Mouse (Mus musculus): ENCODE data around the gene Plekho1. TPM values are rescaled to one million over a fixed set of nuclear protein-coding genes. Genes with fewer than 3 reads are reported as not detected.

Plekho1 gene
- polyA plus RNA-seq, 1 experiment from 2014 or later, result 72.8 TPM

GRCm38 (mm10) chr3:96017461-96017860, 21.7 kb upstream of the Plekho1 start:
- 80% methylated on average over 5 of the region's 5 CpGs for WGBS
- H3K36me3 ChIP-seq (ENCODE audit: control insufficient read depth, insufficient read depth, low read length), result no peaks in the 10 kb centered on the region; the same call in 1 of the 2 replicates
- DNase-seq (ENCODE audit: low spot score) (no peak), ATAC-seq (ENCODE audit: insufficient read depth, low FRiP score, low TSS enrichment) (no peak)
- H3K4me3 ChIP-seq (ENCODE audit: low read depth, low read length), result no peak overlapping the region
- no peaks in the 10 kb centered on the region for H3K4me1 ChIP-seq (ENCODE audit: control insufficient read depth, insufficient read depth, low read length)
- H3K4me2 ChIP-seq (ENCODE audit: low read depth), result no peak overlapping the region
- H3K27ac ChIP-seq (ENCODE audit: low read depth, low read length), result no peak overlapping the region
- no peaks in the 10 kb centered on the region for H3K9me3 ChIP-seq (ENCODE audit: control insufficient read depth, low read length)
- H3K27me3 ChIP-seq (ENCODE audit: control insufficient read depth, insufficient read depth, low read length), result no peaks in the 10 kb centered on the region
- H3K9ac ChIP-seq (ENCODE audit: low read length), result no peak overlapping the region

GRCm38 (mm10) chr3:96016257-96016889, 20.6 kb upstream of the Plekho1 start:
- Histone ChIP-seq H3K27ac (ENCODE audit: low read depth, low read length) (no peak overlapping the region), H3K9ac (ENCODE audit: low read length) (no peak overlapping the region), H3K9me3 (ENCODE audit: control insufficient read depth, low read length) (no peaks in the 10 kb centered on the region), H3K4me1 (ENCODE audit: control insufficient read depth, insufficient read depth, low read length) (no peaks in the 10 kb centered on the region), H3K27me3 (ENCODE audit: control insufficient read depth, insufficient read depth, low read length) (no peaks in the 10 kb centered on the region), H3K4me2 (ENCODE audit: low read depth) (no peak overlapping the region), H3K4me3 (ENCODE audit: low read depth, low read length) (no peak overlapping the region), H3K36me3 (ENCODE audit: control insufficient read depth, insufficient read depth, low read length) (no peaks in the 10 kb centered on the region; the same call in 1 of the 2 replicates)
- ATAC-seq (ENCODE audit: insufficient read depth, low FRiP score, low TSS enrichment) (no peak), DNase-seq (ENCODE audit: low spot score) (no peak)
- 88% methylated on average over 2 of the region's 2 CpGs for WGBS

- DNase-seq (ENCODE audit: low spot score) (no peak), ATAC-seq (ENCODE audit: insufficient read depth, low FRiP score, low TSS enrichment) (no peak)
- Histone ChIP-seq H3K4me1 (ENCODE audit: control insufficient read depth, insufficient read depth, low read length) (no peaks in the 10 kb centered on the region), H3K27me3 (ENCODE audit: control insufficient read depth, insufficient read depth, low read length) (no peaks in the 10 kb centered on the region), H3K36me3 (ENCODE audit: control insufficient read depth, insufficient read depth, low read length) (no peaks in the 10 kb centered on the region; the same call in 1 of the 2 replicates), H3K9me3 (ENCODE audit: control insufficient read depth, low read length) (no peaks in the 10 kb centered on the region), H3K27ac (ENCODE audit: low read depth, low read length) (no peak overlapping the region), H3K4me3 (ENCODE audit: low read depth, low read length) (no peak overlapping the region), H3K4me2 (ENCODE audit: low read depth) (no peak overlapping the region), H3K9ac (ENCODE audit: low read length) (no peak overlapping the region)
- 82% methylated on average over 2 of the region's 2 CpGs for WGBS
Measured at GRCm38 (mm10) chr3:96015681-96016080, 19.9 kb upstream of the Plekho1 start.

- no peaks in the 10 kb centered on the region for H3K9me3 ChIP-seq (ENCODE audit: control insufficient read depth, low read length)
- H3K27ac ChIP-seq (ENCODE audit: low read depth, low read length), result no peak overlapping the region
- DNase-seq (ENCODE audit: low spot score) (no peak), ATAC-seq (ENCODE audit: insufficient read depth, low FRiP score, low TSS enrichment) (no peak)
- no peaks in the 10 kb centered on the region for H3K36me3 ChIP-seq (ENCODE audit: control insufficient read depth, insufficient read depth, low read length)
- H3K4me2 ChIP-seq (ENCODE audit: low read depth), result no peak overlapping the region
- no peak overlapping the region for H3K9ac ChIP-seq (ENCODE audit: low read length)
- H3K4me1 ChIP-seq (ENCODE audit: control insufficient read depth, insufficient read depth, low read length), result no peaks in the 10 kb centered on the region
- H3K27me3 ChIP-seq (ENCODE audit: control insufficient read depth, insufficient read depth, low read length), result no peaks in the 10 kb centered on the region
- 79% methylated on average over 5 of the region's 5 CpGs for WGBS
- no peak overlapping the region for H3K4me3 ChIP-seq (ENCODE audit: low read depth, low read length)
Measured at GRCm38 (mm10) chr3:96012805-96013204, 17.0 kb upstream of the Plekho1 start.

DNA sequence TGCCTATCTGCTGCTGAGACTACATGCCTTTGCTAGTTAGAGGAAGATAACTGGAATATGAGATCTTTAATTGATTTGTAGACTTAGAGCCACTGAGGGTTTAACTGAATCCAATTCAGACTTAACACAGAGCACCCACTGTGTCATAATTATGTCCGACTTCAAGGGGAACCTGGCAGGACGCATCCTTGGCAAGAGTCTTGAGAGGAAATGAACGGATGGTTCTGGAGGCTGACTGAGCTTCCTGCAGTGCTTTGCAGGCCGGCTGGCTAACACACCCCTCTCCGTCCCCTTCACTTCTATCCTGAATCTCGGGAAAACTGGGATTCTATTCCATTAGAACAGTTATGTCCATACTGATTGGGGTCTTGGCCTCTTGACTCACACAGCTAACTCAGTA, 12.7 kb upstream of the Plekho1 start:
- H3K9me3 ChIP-seq (ENCODE audit: control insufficient read depth, low read length), result no peaks in the 10 kb centered on the region
- H3K27me3 ChIP-seq (ENCODE audit: control insufficient read depth, insufficient read depth, low read length), result no peaks in the 10 kb centered on the region
- DNase-seq (ENCODE audit: low spot score), result no peak
- H3K36me3 ChIP-seq (ENCODE audit: control insufficient read depth, insufficient read depth, low read length), result no peaks in the 10 kb centered on the region
- H3K27ac ChIP-seq (ENCODE audit: low read depth, low read length), result no peak overlapping the region
- H3K4me3 ChIP-seq (ENCODE audit: low read depth, low read length), result no peak overlapping the region
- no peak overlapping the region for H3K9ac ChIP-seq (ENCODE audit: low read length)
- WGBS, result 82% methylated on average over 6 of the region's 6 CpGs
- H3K4me1 ChIP-seq (ENCODE audit: control insufficient read depth, insufficient read depth, low read length), result no peaks in the 10 kb centered on the region
- no peak overlapping the region for H3K4me2 ChIP-seq (ENCODE audit: low read depth)
- no peak for ATAC-seq (ENCODE audit: insufficient read depth, low FRiP score, low TSS enrichment)

DNA sequence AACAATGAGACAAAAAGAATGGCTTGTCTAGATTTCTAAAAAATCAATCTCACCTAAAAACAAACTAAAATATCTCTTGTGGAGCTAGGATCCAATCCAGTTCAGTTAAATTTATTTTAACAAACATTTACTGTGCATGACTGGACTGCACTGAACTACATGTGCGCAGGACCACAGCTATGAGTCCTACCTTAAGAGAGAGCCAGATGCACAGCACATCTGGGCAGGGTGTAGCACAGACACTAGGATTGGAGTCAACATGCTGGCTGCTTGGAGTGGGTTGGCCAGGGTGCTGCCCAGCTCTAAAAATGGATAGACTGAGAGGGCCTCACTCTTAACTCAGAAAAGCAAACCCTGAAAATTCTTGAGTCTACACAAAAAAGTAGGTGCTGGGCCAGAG, 5.8 kb upstream of the Plekho1 start:
- H3K9ac ChIP-seq (ENCODE audit: low read length), result no peak overlapping the region
- no peaks in the 10 kb centered on the region for H3K9me3 ChIP-seq (ENCODE audit: control insufficient read depth, low read length)
- no peak overlapping the region for H3K4me2 ChIP-seq (ENCODE audit: low read depth)
- peaks cover 9% of the 10 kb centered on the region for H3K4me1 ChIP-seq (ENCODE audit: control insufficient read depth, insufficient read depth, low read length)
- 100% methylated on average over 1 of the region's 1 CpGs for WGBS
- H3K27me3 ChIP-seq (ENCODE audit: control insufficient read depth, insufficient read depth, low read length), result no peaks in the 10 kb centered on the region
- no peak for DNase-seq (ENCODE audit: low spot score)
- H3K4me3 ChIP-seq (ENCODE audit: low read depth, low read length), result no peak overlapping the region
- H3K27ac ChIP-seq (ENCODE audit: low read depth, low read length), result no peak overlapping the region
- no peak for ATAC-seq (ENCODE audit: insufficient read depth, low FRiP score, low TSS enrichment)
- H3K36me3 ChIP-seq (ENCODE audit: control insufficient read depth, insufficient read depth, low read length), result no peaks in the 10 kb centered on the region

GRCm38 (mm10) chr3:96000921-96001501, 5.2 kb upstream of the Plekho1 start:
- Histone ChIP-seq H3K27me3 (ENCODE audit: control insufficient read depth, insufficient read depth, low read length) (no peaks in the 10 kb centered on the region), H3K9ac (ENCODE audit: low read length) (no peak overlapping the region), H3K4me3 (ENCODE audit: low read depth, low read length) (no peak overlapping the region), H3K4me2 (ENCODE audit: low read depth) (no peak overlapping the region), H3K36me3 (ENCODE audit: control insufficient read depth, insufficient read depth, low read length) (no peaks in the 10 kb centered on the region), H3K27ac (ENCODE audit: low read depth, low read length) (no peak overlapping the region), H3K4me1 (ENCODE audit: control insufficient read depth, insufficient read depth, low read length) (peaks cover 10% of the 10 kb centered on the region), H3K9me3 (ENCODE audit: control insufficient read depth, low read length) (no peaks in the 10 kb centered on the region)
- no peak for DNase-seq (ENCODE audit: low spot score)
- WGBS, result 74% methylated on average over 9 of the region's 9 CpGs
- no peak for ATAC-seq (ENCODE audit: insufficient read depth, low FRiP score, low TSS enrichment)

DNA sequence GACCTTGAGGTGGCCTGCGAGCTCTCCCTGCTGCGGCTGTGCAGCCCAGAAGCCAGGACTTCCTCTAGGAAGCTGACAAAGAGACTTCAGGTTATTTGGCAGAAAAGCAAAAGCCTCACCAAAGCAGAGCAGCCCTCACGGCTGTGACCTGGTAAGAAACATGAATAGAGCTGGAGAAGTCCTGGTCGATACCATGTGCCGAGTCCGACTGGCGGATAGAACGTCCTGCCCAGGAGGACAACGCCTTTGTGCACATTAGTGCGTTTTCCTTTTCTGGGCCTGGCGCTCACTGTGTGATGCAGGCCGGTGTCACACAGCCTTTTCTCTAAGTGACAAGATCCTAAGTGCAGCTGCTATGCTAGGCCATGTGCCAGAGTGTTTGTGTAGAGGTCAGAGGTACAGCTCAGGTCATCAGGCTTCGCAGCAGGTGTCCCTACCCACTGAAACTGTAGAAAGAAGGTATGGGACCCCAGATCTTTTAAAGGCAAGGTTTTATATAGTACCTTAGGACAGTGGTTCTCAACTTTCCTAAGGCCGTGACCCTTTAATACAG, 4.4 kb upstream of the Plekho1 start:
- WGBS, result 86% methylated on average over 14 of the region's 14 CpGs
- no peak overlapping the region for H3K4me3 ChIP-seq (ENCODE audit: low read depth, low read length)
- H3K4me1 ChIP-seq (ENCODE audit: control insufficient read depth, insufficient read depth, low read length), result peaks cover 10% of the 10 kb centered on the region
- ATAC-seq (ENCODE audit: insufficient read depth, low FRiP score, low TSS enrichment) (no peak), DNase-seq (ENCODE audit: low spot score) (no peak)
- H3K9me3 ChIP-seq (ENCODE audit: control insufficient read depth, low read length), result no peaks in the 10 kb centered on the region
- no peak overlapping the region for H3K27ac ChIP-seq (ENCODE audit: low read depth, low read length)
- H3K4me2 ChIP-seq (ENCODE audit: low read depth), result no peak overlapping the region
- H3K9ac ChIP-seq (ENCODE audit: low read length), result no peak overlapping the region; the same call in 1 of the 2 replicates
- no peaks in the 10 kb centered on the region for H3K36me3 ChIP-seq (ENCODE audit: control insufficient read depth, insufficient read depth, low read length)
- H3K27me3 ChIP-seq (ENCODE audit: control insufficient read depth, insufficient read depth, low read length), result no peaks in the 10 kb centered on the region
